Mouse (Mus musculus) frontal cortex, postnatal 36 days (tissue): ENCODE data around the gene Sae1.
"Not testable (repeated sequence)": the region's sequence is repeated elsewhere in the genome, so short reads cannot be mapped to it uniquely, and the experiment has no call there.

Source experiments
- DNase-seq, 2 experiments: peaks; one replicate each; pipeline ENCODE4 v3.0.0; 2022; ENCODE audit warnings: low spot score in 2 of 2

The Sae1 gene

DNA sequence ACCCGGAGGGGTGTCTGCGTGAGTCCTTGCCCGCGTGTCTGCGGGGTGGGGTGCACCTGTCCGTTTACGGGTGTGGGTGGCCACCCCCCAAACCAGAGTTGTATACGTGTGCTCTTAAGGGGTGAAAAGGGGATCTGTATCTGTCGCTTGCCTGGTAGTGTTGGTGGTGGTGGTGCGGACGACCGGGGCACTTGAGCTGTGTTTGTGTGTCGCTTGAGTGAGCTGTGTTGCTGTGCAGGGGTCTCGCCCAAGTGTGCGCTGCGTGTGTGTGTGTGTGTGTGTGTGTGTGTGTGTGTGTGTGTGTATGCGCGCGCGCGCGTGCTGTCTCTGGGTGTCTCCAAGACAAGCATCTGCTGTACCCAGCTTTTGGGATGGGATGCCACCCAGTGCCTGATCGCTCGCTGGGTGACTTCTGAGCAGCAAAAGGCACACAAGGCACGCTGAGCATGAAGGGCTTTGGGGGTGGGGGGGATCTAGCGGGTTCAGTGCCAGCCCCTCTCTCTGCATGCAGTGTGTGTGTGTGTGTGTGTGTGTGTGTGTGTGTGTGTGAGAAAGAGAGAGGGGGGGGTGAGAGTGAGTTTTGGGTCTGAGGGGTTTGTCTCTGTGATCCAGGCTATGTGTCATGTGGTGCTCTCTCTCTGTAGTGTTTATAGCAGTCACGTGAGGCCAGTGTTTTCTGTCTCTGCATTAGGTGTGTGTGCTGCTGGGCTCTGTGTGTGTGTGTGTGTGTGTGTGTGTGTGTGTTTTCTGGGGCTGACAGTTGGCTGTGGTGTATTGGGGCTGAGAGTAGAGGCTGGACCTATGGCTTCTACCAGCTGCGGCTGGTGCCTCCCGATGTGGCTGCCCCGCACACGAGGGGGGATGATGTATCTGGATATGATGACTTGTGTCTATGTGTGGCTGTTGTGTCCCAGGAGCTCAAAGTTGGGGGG is 76.8 kb downstream of the Sae1 start:
- peak; percentile 30 to 45 for DNase-seq

DNA sequence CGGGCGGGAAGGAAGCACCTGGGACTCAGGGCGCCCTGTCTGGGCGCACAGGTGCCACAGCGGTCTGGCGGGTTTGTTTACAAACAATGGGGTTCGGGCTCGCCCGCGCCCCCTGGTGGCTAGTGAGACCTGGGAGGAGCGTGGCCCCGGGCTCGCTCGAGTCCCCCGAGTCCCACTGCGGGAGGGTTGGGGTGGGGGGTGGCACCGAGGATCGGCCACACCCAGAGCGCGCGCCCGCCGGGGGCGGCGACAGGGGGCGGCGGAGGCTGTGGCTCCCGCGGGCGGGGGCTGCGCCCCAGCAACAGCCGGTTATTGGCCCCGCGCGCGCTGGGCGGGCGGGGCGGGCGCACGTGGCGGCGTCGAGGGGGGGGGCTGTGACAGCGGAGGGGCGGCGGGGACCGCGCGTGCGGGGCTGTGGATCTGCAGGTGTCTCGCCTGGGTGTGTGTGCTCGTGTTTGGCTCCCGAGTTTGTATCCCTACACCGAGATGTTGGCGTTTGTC is 77.5 kb downstream of the Sae1 start:
- peak; percentile 69 to 76 for DNase-seq

DNA sequence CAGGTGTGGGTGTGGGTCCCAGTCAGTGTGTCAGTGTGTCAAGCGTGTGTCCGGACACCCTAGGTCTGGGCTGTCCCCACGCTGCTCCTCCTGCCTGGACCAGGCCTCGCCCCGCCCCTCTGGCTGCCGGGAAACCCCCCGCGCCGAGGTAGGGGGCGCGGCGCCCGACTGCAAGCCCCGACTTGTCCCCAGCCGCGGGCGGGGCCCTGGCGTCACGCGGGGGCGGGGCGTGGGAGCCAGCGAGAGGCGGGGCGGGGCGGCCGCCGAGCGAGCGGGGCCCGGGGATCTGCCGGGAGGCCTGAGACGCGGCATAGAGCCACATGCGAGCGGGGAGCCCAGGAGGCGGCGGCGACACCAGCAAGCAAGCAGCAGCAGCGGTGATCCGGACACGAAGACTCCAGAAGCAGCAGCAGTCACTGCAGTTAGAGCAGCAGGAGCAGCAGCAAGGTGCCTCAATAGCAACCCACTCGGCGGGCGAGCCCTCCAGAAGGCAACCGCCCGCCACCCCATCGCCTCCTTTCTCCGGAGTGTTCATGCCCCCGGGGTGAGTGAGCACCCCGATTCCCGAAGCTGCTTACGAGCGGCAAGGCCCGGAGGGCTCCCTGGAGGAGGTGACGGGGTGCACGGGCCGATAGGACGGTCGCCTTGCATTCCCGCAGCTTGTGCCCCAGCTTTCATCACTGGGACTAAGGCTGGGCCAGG is 78.1 kb downstream of the Sae1 start:
- peak; percentile 80 for DNase-seq

DNA sequence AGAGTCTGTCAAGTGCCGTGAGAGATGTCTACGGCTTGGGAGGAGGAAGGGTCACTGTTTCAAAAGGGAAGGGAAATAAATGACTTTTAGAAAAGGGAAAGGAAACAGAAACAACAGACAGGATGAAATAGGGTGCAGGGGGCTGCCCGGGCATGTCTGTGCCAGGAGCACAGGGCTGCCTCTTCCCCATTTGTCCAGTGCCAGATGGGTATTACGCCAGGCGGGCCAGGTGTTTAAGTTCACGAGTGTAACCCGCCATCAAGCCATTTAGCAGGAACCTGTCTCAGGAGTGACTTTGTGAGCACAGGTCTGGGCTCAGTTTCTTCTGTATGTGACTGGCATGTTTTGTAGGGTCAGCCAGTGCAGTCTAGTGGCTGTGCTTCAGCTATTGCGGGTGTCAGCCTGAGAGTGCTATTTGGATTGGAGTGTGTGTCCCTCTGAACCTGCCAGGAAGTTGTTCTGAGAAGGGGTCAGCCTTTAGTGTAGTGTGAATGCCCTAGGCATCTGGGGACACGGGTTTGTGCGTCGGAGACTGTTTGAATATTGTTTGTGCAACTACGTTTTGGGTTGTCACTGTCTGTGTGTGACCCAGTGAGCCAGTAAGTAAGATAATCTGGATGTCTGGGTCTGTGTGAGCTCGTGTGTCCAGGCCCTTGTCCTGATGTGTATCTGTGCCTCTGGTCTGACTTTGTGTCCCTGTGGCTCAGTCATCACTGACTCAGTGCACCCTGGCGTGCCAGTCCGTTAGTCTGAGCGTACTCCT is 78.9 kb downstream of the Sae1 start:
- DNase-seq: no peak

DNA sequence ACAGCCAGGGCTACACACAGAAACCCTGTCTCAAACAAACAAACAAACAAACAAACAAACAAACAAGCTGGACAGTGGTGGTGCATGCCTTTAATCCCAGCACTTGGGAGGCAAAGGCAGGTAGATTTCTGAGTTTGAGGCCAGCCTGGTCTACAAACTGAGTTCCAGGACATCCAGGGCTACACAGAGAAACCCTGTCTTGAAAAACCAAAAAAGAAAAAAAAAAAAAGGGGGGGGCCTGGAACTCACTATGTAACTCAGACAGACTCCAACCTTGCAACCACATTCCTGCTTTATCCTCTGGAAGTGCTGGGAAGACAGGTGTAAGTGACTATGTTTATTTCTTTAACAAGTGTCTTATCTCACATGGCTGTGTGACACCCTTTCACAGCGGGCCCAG is 79.5 kb downstream of the Sae1 start, which contains the start of gene Bbc3:
Gene Bbc3 (plus strand): TSS at position 301 of the 400 bp plus-strand sequence.
- DNase-seq: not testable (repeated sequence)

DNA sequence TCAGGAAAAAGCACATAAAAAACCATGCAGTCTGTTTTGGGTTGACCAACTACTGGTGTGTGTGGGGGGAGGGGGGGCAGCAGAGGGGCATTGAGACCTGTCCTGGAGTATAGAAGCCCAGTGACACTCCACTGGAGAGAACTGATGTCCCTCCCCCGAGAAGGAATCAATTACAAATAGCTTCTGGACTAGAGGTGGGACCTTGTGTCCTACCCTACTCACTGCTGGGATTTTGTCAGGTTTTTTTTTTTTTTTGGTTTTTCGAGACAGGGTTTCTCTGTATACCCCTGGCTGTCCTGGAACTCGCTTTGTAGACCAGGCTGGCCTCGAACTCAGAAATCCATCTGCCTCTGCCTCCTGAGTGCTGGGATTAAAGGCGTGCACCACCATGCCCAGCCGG is 80.5 kb downstream of the Sae1 start:
- not testable (repeated sequence) for DNase-seq

DNA sequence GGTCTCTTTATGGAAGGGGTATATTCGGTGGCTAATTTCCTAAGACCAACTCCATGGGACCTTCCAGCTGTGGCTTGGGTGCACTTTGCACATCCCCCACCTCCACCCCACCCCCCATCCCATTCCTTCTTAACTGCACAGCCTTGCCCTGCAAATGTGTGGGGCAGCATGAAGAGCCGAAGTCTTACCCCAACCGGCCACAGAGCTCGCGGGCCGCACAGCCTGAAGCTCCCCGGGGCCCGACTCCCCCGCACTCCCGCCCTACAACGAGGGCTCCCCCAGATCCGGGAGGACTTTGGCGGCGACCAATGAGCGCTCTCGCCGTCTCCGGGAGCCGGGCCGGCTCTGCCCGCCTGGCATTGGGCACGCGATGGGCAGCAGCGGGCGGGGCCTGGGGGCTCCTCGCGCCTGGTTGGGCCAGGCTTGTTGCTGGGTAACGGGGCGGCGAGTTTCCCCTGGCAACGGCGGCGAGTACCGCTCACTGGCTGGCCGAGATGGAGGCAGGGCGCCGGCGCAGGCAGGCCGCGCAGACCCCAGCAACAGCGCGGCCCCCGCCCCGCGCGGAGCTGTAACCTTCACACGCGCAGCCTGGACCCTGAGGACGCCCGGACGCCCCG is 88.1 kb downstream of the Sae1 start:
- DNase-seq: peak; percentile 94 to 96

DNA sequence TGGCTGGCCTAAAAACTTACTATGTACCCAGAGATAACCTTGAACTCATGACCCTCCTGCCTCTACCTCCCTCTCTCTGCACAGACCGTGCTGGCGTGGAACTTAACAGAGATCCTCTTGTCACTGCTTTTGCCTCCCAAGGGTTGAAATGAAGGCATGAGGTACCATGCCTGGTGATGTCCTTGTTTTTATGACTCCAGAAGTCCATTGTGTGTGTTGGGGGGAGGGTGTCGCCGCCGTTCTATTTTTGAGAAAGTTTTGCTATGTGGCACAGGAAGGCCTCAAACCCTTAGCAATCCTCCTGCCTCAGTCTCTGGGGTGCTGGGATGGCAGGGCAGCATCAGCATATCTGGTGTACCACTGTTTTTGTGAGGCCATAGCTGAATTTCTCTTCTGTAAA is 88.7 kb downstream of the Sae1 start:
- no peak for DNase-seq

DNA sequence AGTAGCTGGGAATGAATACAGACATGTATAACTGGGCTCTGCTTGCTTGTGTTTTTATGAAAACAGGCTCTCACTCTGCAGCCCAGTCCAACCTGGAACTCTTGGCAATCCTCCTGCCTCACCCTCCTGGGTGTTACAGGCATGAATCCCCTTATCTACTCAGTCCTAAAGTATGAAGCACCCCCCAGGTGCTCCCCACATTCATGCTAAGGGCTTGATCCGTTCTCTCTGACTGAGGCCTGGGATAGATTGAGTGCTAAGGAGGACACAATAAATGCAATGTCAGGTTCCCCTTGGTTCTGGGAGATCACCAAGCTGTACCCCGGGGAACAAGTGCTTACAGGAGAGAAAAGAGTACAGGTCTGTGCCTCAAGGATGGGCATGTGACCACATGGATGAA is 90.0 kb downstream of the Sae1 start:
- DNase-seq: no peak

DNA sequence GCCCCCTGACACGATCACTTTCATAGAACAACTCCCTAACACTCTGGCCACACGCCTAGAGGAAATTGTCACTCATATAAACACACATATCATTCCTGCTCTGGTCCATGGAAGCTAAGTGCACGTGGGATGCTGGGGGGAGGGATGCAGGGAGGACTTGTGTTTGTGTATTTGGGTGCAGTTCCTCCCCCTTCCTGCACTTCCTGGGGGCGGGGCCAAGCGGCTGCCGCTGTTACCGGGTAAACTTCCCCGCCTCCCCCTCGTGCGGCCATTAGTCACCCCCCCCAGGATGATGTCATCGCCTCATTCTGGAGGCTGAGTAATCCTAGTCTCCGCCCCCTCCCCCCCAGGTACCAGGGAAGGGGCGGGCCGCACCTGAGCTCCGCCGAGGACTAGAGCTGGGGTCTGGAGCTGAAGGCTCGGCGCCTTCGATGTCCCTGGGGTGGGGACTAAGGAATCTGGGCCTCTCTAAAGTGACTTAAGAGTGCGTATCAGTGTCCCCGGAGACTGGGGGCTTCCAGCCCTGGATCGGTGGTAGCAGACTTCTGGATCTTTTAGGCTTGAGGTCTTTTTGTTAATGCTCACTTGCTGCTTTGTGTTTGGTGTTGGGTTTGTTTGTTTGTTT is 90.7 kb downstream of the Sae1 start:
- DNase-seq: peak; percentile 63 to 68

DNA sequence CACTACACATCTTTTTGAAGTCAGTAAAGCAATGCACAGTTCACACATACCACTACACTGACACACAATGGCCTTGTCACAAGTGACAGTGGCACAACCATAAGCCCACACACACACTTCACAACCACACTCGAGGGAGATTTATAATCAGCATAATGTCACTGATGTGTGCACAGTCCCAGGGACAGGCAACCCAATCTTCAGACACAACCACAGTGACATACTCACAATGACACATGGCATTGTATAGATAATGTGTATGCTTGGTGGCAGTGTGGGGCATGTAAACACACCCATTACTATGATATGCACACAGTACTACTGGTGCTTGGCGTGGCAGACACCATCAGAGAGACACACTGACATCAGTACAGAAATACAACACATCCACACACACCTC is 91.5 kb downstream of the Sae1 start:
- DNase-seq: no peak

DNA sequence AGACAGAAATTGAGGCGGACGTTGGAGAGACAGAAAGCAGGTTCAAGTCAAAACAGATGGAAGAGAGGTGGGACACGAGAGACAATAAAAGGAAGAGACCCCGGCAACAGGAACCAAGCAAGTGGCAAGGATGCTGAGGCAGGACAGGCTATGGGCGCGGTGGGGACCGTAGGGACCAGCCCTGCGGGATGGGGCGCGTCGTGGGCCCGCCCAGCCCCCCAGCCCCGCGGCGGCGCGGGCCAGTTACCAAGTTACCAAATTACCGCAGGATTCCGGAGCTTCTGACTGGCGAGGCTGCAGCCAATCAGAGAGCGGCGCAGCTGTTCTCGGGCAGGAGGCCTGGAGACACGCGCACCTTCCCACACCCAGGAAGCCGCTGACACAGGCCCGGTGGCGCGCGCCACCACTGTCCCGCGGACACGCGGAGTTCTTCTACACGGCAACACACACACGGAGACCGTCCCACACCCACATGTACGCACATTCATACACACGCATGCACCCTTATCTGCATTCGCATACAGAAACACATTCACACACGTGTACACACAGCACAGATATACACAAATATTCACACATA is 92.2 kb downstream of the Sae1 start:
- DNase-seq: peak; percentile 76 to 85

DNA sequence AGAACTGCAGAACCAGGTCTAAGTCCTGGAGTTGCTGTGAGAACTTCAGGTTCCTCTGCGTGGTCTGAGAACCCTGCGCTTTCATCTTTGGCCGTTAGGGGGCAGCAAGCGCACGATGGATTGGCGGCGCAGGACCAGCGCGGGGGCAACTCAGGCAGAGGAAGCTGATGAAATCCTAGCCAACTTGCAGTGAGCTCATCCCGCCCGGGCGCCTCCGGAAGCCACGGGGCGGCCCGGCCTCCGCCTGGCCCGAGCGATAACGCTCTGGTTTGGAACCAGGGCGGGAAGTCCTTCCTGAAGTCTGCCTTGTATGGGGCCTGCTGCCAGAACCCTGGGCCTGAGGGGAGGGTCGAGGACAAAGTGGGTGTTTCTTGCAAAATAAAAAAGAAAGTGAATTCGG is 92.8 kb downstream of the Sae1 start:
- peak; percentile 94 to 96 for DNase-seq

DNA sequence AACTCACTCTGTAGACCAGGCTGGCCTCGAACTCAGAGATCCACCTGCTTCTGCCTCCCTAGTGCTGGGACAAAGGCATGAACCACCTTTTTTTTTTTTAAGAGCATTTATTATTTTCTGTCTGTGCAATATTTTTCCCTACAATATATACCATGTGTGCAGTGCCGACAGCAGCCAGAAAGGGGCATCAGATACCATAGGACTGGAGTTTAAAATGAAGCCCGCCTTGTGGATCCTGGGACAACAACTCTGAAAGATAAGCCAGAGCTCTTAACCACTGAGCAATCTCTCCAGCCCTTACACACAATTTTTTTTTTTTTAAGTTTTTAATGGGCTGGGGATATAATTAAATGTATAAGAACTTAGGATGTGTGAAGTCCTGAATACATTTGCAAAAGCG is 93.3 kb downstream of the Sae1 start:
- DNase-seq: no peak

DNA sequence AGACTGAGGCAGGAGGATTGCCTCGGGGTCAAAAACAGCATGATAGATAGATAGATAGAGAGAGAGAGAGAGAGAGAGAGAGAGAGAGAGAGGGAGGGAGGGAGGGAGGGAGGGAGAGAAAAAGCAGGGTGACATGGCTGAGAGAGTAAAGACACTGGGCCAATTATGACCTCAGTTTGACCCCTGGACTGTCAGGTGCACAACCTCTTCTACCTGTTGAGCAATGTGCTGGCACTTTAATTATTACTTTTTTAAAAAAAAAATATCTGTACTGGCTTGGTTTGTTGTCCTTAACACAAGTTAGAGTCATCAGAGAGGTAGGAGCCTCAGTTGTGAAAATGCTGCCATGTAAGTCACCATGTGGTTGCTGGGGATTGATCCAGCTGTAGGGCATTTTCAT is 99.8 kb downstream of the Sae1 start:
- DNase-seq: no peak

DNA sequence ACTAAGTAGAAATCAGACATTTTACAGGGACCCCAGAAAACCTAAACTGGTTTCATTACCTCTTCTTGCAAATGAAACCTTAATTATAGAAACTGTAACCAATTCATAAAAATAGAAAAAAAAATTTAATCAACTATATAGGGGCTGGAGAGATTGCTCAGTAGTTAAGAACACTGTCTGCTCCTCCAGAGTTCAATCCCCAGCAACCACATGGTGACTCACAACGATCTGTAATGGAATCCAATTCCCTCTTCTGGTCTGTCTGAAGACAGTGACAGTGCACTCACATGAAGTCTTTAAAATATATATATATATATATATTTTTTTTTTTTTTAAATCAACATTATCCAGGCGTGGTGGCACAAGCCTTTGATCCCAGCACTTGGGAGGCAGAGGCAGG is 100.6 kb downstream of the Sae1 start:
- DNase-seq: no peak

DNA sequence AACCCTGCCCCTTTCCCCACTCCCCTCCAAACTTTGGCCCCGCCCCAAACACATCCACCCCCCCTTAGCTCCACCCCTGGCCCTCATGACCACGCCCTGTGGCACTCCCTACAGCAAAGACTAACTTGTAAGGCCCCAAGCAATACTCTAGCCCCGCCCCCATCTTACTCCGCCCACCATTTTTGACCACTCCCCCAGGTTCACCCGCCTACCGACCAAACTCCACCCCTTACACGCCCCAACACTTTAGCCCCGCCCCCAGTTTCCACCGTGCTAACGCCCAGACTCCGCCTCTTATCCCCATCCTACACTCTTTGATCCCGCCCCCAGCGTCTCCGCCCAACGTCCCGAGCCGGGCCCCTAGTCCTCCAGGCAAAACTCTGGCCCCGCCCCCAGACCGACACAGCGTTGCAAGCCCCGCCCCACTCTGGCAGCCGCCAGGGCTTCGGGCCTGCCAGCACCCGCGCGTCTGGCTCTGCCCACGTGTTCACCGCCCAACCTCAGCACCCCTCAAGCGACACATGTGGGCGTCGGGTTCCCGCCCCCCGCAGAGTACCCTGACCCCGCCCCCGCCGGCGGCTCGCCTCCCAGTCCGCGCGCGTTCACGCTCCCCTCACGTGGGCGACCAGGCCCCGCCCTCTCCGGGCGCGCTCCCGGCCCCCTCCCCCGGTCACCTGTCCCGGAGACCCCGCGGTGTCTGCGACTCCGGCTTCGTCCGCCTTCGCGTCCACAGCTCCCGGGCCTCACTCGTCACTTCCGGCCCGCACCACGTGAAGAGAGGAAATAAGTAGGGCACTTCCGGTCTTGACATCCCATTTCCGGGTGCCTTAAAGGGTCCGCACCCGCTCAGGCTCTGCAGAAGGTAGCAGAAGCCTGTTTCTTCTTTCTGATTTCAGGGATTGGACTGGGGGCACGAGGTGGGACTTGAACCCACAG is 101.3 kb downstream of the Sae1 start, which contains the start of gene Ccdc9:
Gene Ccdc9 (minus strand): TSS at position 770 of the 936 bp plus-strand sequence.
- DNase-seq: peak; percentile 98

DNA sequence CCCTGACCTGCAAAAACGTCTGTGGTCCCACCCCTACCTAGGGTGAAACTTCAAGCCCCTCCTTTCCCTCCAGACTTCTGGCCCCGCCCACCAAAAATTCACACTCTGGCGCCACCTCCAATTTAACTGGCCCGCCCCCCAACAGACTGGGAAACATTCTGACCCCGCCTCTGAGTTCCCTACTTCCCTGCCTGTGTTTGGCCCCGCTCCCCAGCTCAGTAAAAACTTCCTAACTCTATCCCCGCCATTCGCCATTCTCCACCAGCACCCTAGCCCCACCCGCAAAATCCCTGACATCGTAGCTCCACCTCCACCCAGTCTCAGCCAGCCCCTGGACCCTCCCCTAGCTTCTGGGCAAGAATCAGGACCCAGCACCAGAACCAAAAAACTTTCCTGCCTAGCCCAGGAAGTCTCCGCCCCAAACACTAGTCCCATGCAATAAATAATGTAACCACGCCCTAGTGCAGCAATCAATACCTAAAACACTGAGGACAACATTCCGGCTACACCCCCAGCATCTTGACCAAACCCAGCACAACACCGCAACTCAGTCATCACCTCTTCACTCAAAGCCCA is 102.1 kb downstream of the Sae1 start:
- peak; percentile 28 to 36 for DNase-seq

DNA sequence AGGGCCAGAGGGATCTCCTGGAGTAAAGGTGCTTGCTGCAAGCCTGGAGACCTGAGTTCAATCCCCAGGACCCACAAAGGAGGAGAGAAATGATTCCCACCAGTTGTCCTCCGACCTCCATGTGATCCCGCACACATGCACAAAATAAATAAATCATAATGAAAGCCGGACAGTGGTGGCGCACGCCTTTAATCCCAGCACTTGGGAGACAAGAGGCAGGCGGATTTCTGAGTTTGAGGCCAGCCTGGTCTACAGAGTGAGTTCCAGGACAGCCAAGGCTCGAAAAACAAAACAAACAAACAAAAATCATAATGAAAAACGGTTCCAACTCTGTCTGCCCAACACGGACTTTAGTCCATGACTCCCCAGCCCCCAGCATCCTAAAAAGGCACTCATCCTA is 102.7 kb downstream of the Sae1 start:
- no peak for DNase-seq
